Mouse (Mus musculus) heart, postnatal 0 days (tissue): ENCODE data around the gene A730061H03Rik. TPM values are rescaled to one million over a fixed set of nuclear protein-coding genes. Genes with fewer than 3 reads are reported as not detected.

Experiments used
- ATAC-seq: fragments of 200-750 bp; cut with Nextera tagmentation; 2 replicates; pipeline ENCODE4 v1.8.0; 2017; ENCODE audit warnings: low read depth, moderate number of reproducible peaks, moderate library complexity; ENCODE audit not compliant: insufficient read depth
- DNase-seq: peaks from one replicate; pipeline ENCODE4 v3.0.0-alpha.2; 2016; ENCODE audit warnings: low spot score
- H3K27ac ChIP-seq: fragments of 300-500 bp; sonication (generic); 2 replicates; pipeline ENCODE4 v1.5.1; 2014; ENCODE audit warnings: low read depth, mild to moderate bottlenecking
- H3K27me3 ChIP-seq: fragments of 300-500 bp; sonication (generic); 2 replicates; pipeline ENCODE4 v1.6.1; 2014; ENCODE audit warnings: low read length, mixed read lengths; ENCODE audit not compliant: control insufficient read depth, insufficient read depth
- H3K36me3 ChIP-seq: fragments of 300-500 bp; sonication (generic); replicated peaks from 2 replicates; pipeline ENCODE4 v1.6.1; 2014; ENCODE audit warnings: low read length, mixed read lengths; ENCODE audit not compliant: control insufficient read depth, insufficient read depth
- H3K4me1 ChIP-seq: fragments of 300-500 bp; sonication (generic); 2 replicates; pipeline ENCODE4 v1.6.1; 2014; ENCODE audit warnings: antibody characterized with exemption; ENCODE audit not compliant: control insufficient read depth, insufficient read depth
- H3K4me2 ChIP-seq: fragments of 300-500 bp; sonication (generic); 2 replicates; pipeline ENCODE4 v1.6.1; 2014; ENCODE audit warnings: low read depth, mild to moderate bottlenecking, low read length, moderate library complexity
- H3K4me3 ChIP-seq: fragments of 300-500 bp; sonication (generic); 2 replicates; pipeline ENCODE4 v1.5.1; 2014; ENCODE audit warnings: low read depth, low read length
- H3K9ac ChIP-seq: fragments of 300-500 bp; sonication (generic); replicated peaks from 2 replicates; pipeline ENCODE4 v1.6.1; 2014; ENCODE audit warnings: low read depth, low read length, mixed read lengths
- H3K9me3 ChIP-seq: fragments of 300-500 bp; sonication (generic); replicated peaks from 2 replicates; pipeline ENCODE4 v1.6.1; 2016; ENCODE audit warnings: low read length; ENCODE audit not compliant: control insufficient read depth
- CTCF ChIP-seq: IDR thresholded peaks from 2 replicates; pipeline ENCODE4 v1.5.1; 2016; ENCODE audit warnings: antibody characterized with exemption, control low read depth, low read depth
- EP300 ChIP-seq: IDR thresholded peaks from 2 replicates; pipeline ENCODE4 v1.6.1; 2016; ENCODE audit warnings: antibody characterized with exemption, low read depth
- WGBS: fragments of 180-500 bp; shearing (Covaris S2); extraction: QIAGEN DNeasy Blood & Tissue Kit; methylation state at CpG from one replicate; pipeline ENCODE4 v1.1.7; 2014; 5-methylcytosine and 5-hydroxymethylcytosine counted together
- polyA plus RNA-seq: library from polyadenylated mRNA; unstranded; fragments of >200 nt; fragmentation: Nextera tagmentation; extraction: Ambion mirVana; gene quantifications from 2 replicates; pipeline ENCODE4 v1.2.1, GENCODE M21; 2015
- total RNA-seq: library from RNA; depleted of rRNA; stranded (reverse); fragments of >200 nt; gene quantifications from 2 replicates; pipeline ENCODE4 v1.2.3, GENCODE M21; 2014; ENCODE audit warnings: low replicate concordance

A730061H03Rik gene
- total and polyA plus RNA-seq, 2 experiments from 2014 or later: 1.4 to 15.5 TPM

DNA sequence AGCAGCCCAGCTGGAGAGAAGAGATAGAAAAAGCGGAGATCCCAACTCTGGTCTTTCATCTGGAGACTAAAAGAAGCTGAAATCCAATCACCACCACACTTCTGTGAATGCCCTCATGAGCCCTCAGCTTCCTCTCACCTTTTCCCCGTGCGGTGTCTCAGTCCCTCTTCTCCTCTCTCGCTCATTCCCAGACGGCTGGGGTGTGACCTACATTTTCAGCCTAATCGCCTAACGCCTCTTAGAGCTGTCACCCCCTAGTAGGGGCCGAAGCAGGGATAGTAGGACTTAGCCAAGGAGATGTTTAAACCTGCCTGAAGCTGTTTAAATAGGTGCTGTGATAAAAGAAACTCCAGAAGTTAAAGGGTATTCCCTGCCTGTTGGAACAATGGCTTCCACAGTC is 35.4 kb downstream of the A730061H03Rik start, which contains the start of gene Nrl:
Gene Nrl, minus strand, starts transcription at position 197 of the 400 bp plus-strand sequence.
- ATAC-seq: no peak
- Histone ChIP-seq H3K36me3 (no peaks in the 10 kb centered on the region), H3K4me1 (peaks cover 10% of the 10 kb centered on the region; the same call in 1 of the 2 replicates), H3K27ac (no peak within 1 kb of the TSS), H3K4me2 (no peak within 1 kb of the TSS), H3K4me3 (no peak within 1 kb of the TSS), H3K9me3 (no peaks in the 10 kb centered on the region), H3K27me3 (peaks cover 44% of the 10 kb centered on the region), H3K9ac (no peak within 1 kb of the TSS)
- no peak for DNase-seq
- no peak for TF ChIP-seq EP300
- no peak for TF ChIP-seq CTCF
- WGBS: 13% methylated on average over 8 of the region's 8 CpGs

DNA sequence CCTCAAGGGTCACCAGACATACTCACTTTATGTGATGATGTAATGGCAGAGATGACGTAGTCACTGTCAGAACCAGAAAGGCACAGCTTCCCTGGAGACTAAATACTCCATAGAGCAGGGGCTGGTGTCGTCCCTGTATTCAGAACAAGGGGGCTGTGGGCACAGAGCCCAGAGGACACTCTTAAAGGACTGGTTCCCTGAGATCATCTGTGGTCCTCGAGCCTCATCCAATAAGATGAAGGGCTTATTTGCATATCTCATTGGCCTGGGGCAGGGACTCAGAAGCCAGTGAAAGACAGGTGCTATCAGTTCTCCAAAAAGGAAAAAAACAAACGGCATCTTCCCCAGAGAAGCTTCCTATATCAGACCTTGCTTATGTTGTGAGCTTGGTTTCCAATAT is 36.1 kb downstream of the A730061H03Rik start:
- Histone ChIP-seq H3K4me1 (peaks cover 10% of the 10 kb centered on the region; the same call in 1 of the 2 replicates), H3K27ac (no peak overlapping the region), H3K36me3 (no peaks in the 10 kb centered on the region), H3K9me3 (no peaks in the 10 kb centered on the region), H3K4me2 (no peak overlapping the region), H3K27me3 (peaks cover 51% of the 10 kb centered on the region), H3K9ac (no peak overlapping the region), H3K4me3 (no peak overlapping the region)
- 30% methylated on average over 4 of the region's 4 CpGs for WGBS
- no peak for ATAC-seq
- TF ChIP-seq CTCF: no peak
- TF ChIP-seq EP300: no peak
- no peak for DNase-seq

DNA sequence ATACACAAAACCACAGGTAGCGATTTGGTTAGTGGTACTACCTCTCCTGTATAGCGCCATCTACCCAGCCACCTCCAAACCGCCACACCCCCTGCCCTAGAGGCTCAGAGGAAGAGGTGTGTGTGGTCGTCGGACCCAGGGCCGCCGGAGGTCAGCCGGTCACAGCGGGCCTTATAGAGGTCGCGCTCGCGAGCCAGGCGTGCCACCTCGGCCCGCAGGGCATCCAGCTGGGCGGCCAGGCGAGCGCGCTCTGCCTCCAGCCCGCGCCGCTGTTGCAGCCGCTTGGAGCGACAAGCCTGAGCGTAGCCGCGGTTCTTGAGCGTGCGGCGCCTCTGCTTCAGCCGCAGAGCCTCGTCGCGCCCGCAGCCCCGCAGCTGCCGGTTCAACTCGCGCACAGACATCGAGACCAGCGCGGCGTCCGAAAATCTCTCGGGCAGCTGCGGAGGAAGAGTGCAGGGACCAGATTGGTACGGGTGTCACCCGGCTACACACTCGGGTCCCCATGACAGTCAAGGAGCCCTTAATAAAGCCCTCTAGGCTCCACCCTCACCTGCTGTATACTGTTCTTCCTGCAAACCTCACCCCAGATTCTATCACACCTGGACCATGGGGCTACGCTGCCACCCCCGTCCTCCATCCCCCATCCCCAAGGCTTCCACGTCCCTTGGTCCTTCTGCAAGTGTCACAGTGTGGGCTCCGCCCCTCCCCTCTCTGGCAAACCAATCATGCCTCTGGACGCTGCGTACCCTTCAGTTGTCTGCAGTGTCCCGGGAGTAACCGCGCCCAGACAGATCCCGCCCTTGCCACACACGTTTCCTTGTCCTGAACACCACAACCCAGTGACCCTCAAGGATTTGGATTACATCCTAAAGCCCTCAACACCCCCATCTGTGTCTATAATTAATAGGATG is 39.5 kb downstream of the A730061H03Rik start:
- peaks cover 70% of the 10 kb centered on the region for H3K27me3 ChIP-seq
- H3K27ac ChIP-seq: no peak overlapping the region
- under 1% methylated on average over 61 of the region's 61 CpGs for WGBS
- ATAC-seq (no peak), DNase-seq (no peak)
- no peak overlapping the region for H3K9ac ChIP-seq
- H3K9me3 ChIP-seq: no peaks in the 10 kb centered on the region
- H3K4me1 ChIP-seq: peaks cover 10% of the 10 kb centered on the region; the same call in 1 of the 2 replicates
- peak overlapping the region; percentile 44 for H3K4me3 ChIP-seq
- H3K36me3 ChIP-seq: no peaks in the 10 kb centered on the region
- peak overlapping the region; percentile 68 for H3K4me2 ChIP-seq
- no peak for TF ChIP-seq EP300
- no peak for TF ChIP-seq CTCF

DNA sequence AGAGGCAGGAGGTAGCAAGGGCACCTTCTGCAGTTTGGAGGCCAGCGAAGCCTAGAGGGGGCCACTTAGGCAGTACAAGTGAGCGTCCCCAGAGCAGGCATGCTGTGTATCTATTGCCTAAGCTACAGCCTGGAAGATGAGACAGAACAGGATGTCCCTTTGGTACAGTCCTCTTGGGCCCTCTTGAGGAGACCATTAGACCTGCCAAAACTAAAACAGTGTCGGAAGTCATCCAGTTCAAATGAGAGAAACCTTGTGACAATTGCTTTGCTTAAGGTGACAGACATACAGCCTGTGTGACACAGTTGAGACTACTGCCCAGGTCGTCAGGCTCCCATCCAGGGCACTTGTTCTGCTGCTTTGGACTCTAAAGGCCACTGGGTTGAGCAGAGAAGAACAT is 40.6 kb downstream of the A730061H03Rik start:
- Histone ChIP-seq H3K4me3 (no peak overlapping the region), H3K9ac (no peak overlapping the region), H3K27ac (no peak overlapping the region), H3K27me3 (peaks cover 69% of the 10 kb centered on the region), H3K4me1 (peaks cover 3% of the 10 kb centered on the region; the same call in 1 of the 2 replicates), H3K36me3 (no peaks in the 10 kb centered on the region), H3K9me3 (no peaks in the 10 kb centered on the region), H3K4me2 (no peak overlapping the region)
- no peak for ATAC-seq
- WGBS: 58% methylated on average over 4 of the region's 4 CpGs
- TF ChIP-seq EP300 (no peak), CTCF (no peak)
- DNase-seq: no peak

DNA sequence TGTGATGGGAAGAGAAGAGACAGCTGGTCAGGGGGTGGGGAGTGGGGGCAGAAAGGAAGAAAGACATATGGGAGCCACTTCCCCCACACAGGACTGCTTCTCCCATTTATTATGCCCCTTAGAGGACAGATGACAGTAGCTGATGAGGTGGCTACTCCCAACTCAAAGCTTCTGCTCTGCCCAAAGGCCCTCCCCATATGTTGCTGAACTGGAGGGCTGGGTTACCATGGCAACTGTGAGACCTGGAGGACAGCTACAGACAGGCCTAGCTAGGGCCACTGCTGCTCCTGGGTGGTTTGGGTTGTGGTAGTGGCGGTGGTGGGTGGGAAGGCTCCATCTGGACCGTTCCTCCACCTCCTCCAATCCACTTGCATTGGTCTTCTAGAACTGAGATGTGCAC is 41.3 kb downstream of the A730061H03Rik start:
- ATAC-seq: no peak; the same call in 1 of the 2 replicates
- H3K9me3 ChIP-seq: no peaks in the 10 kb centered on the region
- 55% methylated on average over 2 of the region's 2 CpGs for WGBS
- H3K4me1 ChIP-seq: no peaks in the 10 kb centered on the region
- no peak overlapping the region for H3K27ac ChIP-seq
- H3K4me3 ChIP-seq: no peak overlapping the region
- TF ChIP-seq CTCF (no peak), EP300 (no peak)
- H3K4me2 ChIP-seq: no peak overlapping the region
- no peaks in the 10 kb centered on the region for H3K36me3 ChIP-seq
- no peak overlapping the region for H3K9ac ChIP-seq
- H3K27me3 ChIP-seq: peaks cover 65% of the 10 kb centered on the region
- no peak for DNase-seq
